Mouse (Mus musculus): ENCODE results near the gene Bag1. TPM values are rescaled to one million over a fixed set of nuclear protein-coding genes. Genes with fewer than 3 reads are reported as not detected.

Bag1 gene
- total and polyA plus RNA-seq, 3 experiments: 97.0 to 301 (median 263) TPM

DNA sequence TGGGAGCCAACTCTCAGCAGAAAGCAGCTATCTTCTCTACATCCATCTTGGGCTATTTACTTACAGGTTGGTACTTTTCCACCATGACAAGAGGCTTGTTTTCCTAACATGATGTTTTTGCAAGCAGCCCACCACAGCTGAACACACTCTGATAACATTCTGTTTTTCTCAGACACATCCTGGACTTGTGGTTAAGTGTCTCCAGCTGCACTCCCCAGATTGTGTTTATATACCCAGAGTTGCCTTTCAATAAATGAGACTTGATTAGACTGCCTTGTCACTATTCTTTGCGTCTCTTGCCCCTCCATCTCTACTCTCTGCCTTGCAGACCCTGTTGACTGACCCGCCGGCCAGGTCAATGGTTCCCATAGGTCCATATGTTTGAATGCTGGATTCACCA lies 48.0 kb downstream of the Bag1 start:
- WGBS: 86% methylated on average over 3 of the region's 3 CpGs
- TF ChIP-seq POLR2A (IDR thresholded peaks at IDR 0.05; ENCODE audit: insufficient read depth, low read depth, low read length) (no peak), EP300 (IDR thresholded peaks at IDR 0.05; ENCODE audit: insufficient read depth, low read depth, low read length) (no peak), CTCF (IDR thresholded peaks at IDR 0.05) (no peak)

DNA sequence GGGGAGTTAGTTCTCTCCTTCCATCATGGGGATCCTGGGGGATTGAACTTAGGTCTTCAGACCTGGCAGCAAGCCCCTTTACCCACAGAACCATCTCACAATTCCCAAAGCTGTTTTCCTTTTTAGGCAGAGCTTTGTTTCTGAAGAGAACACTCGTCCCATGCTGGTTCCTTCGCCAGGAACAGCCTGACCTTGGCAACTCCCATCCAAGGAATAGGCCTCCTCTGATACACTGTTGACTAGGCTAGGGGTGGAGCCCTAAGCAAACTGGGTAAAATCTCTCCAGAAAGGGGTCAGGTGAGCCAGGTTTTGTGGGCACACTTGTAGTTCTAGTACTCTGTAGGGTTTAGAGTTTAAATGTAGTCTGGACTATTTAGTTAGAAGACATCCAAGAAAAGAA lies 48.8 kb downstream of the Bag1 start:
- Histone ChIP-seq H3K27ac (no peak overlapping the region), H3K4me1 (ENCODE audit: control insufficient read depth, insufficient read depth, low read length) (no peaks in the 10 kb centered on the region), H3K79me2 (replicated peaks; ENCODE audit: control insufficient read depth, insufficient read depth, low read length) (no peaks in the 10 kb centered on the region), H3K36me3 (ENCODE audit: control insufficient read depth, insufficient read depth, low read length) (no peaks in the 10 kb centered on the region), H3K9ac (ENCODE audit: low read depth, low read length) (no peak overlapping the region), H3K27me3 (ENCODE audit: control insufficient read depth, insufficient read depth, low read length) (no peaks in the 10 kb centered on the region), H3K4me3 (no peak overlapping the region)
- TF ChIP-seq CTCF (IDR thresholded peaks at IDR 0.05) (no peak), EP300 (IDR thresholded peaks at IDR 0.05; ENCODE audit: insufficient read depth, low read depth, low read length) (no peak), POLR2A (IDR thresholded peaks at IDR 0.05; ENCODE audit: insufficient read depth, low read depth, low read length) (no peak)
- no peak for DNase-seq
- 54% methylated on average over 2 of the region's 2 CpGs for WGBS
- intact Hi-C loops (cut with DNase I): no loop called here

More for the DNA sequence above, 48.0 kb downstream of the Bag1 start:
- no peak for DNase-seq
- no peak overlapping the region for H3K4me3 ChIP-seq
- no peaks in the 10 kb centered on the region for H3K27me3 ChIP-seq (ENCODE audit: control insufficient read depth, insufficient read depth, low read length)
- intact Hi-C loops (cut with DNase I): no loop called here
- no peaks in the 10 kb centered on the region for H3K36me3 ChIP-seq (ENCODE audit: control insufficient read depth, insufficient read depth, low read length)
- H3K4me1 ChIP-seq (ENCODE audit: control insufficient read depth, insufficient read depth, low read length): no peaks in the 10 kb centered on the region
- H3K27ac ChIP-seq: no peak overlapping the region
- H3K9ac ChIP-seq (ENCODE audit: low read depth, low read length): no peak overlapping the region
- no peaks in the 10 kb centered on the region for H3K79me2 ChIP-seq (replicated peaks; ENCODE audit: control insufficient read depth, insufficient read depth, low read length)

DNA sequence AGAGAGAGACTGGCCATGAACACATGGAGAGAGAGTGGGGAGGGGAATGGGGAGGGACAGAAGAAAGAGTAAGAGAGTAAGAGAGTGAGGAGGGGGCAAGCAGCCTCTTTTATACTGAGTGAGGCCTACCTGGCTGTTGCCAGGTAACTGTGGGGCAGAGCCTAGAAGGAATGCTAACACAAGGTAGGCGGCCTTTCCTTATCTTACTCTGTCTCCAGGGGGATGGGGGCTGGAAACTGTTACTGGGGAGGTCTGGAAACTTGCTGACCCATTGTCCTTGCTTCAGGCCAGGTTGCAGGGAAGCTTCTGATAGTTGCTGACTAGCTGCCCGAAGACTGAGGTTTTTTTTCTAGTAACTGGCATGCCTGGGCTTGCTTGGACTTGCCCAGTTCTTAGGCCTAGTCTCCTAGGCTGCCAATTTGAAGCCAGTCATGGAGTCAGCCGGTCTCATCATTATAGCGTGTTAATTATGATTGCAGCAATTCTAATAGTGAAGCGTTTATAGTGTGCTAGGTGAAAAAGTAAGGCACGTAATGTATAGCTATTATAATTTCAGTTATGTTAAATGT lies 49.5 kb downstream of the Bag1 start:
- no peak for TF ChIP-seq CTCF (IDR thresholded peaks at IDR 0.05)
- no peak for TF ChIP-seq EP300 (IDR thresholded peaks at IDR 0.05; ENCODE audit: insufficient read depth, low read depth, low read length)
- TF ChIP-seq POLR2A (IDR thresholded peaks at IDR 0.05; ENCODE audit: insufficient read depth, low read depth, low read length): no peak
- H3K9ac ChIP-seq (ENCODE audit: low read depth, low read length): no peak overlapping the region
- H3K4me3 ChIP-seq: no peak overlapping the region
- no peaks in the 10 kb centered on the region for H3K79me2 ChIP-seq (replicated peaks; ENCODE audit: control insufficient read depth, insufficient read depth, low read length)
- no peaks in the 10 kb centered on the region for H3K36me3 ChIP-seq (ENCODE audit: control insufficient read depth, insufficient read depth, low read length)
- no peak for DNase-seq
- 89% methylated on average over 6 of the region's 6 CpGs for WGBS
- intact Hi-C loops (cut with DNase I): no loop called here
- H3K27ac ChIP-seq: no peak overlapping the region
- no peaks in the 10 kb centered on the region for H3K27me3 ChIP-seq (ENCODE audit: control insufficient read depth, insufficient read depth, low read length)
- H3K4me1 ChIP-seq (ENCODE audit: control insufficient read depth, insufficient read depth, low read length): no peaks in the 10 kb centered on the region

DNA sequence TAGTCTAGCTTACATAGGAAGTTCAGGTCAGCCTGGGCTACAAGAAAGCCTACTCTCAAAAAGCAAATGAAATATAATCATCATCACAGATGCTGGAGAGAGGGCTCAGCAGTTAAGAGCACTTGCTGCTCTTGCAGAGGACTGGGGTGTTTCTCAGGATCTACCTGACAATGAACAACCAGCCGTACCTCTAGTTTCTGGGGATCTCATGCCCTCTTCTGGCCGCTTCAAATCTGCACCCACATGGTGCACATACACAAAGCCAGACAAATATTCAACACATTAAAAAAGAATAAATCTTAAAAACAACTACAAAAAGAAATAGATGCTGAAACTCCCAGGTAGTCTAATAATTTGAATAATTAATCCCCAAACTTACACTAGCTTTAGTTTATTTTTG lies 52.4 kb downstream of the Bag1 start:
- DNase-seq: no peak
- no peak overlapping the region for H3K9ac ChIP-seq (ENCODE audit: low read depth, low read length)
- no peaks in the 10 kb centered on the region for H3K36me3 ChIP-seq (ENCODE audit: control insufficient read depth, insufficient read depth, low read length)
- no peaks in the 10 kb centered on the region for H3K4me1 ChIP-seq (ENCODE audit: control insufficient read depth, insufficient read depth, low read length)
- no peaks in the 10 kb centered on the region for H3K27me3 ChIP-seq (ENCODE audit: control insufficient read depth, insufficient read depth, low read length)
- H3K27ac ChIP-seq: no peak overlapping the region
- peak; percentile 19; the same call in 1 of the 2 replicates for TF ChIP-seq CTCF (IDR thresholded peaks at IDR 0.05)
- no peak for TF ChIP-seq POLR2A (IDR thresholded peaks at IDR 0.05; ENCODE audit: insufficient read depth, low read depth, low read length)
- intact Hi-C loops (cut with DNase I): no loop called here
- WGBS: 97% methylated on average over 2 of the region's 2 CpGs
- H3K79me2 ChIP-seq (replicated peaks; ENCODE audit: control insufficient read depth, insufficient read depth, low read length): no peaks in the 10 kb centered on the region
- H3K4me3 ChIP-seq: no peak overlapping the region

DNA sequence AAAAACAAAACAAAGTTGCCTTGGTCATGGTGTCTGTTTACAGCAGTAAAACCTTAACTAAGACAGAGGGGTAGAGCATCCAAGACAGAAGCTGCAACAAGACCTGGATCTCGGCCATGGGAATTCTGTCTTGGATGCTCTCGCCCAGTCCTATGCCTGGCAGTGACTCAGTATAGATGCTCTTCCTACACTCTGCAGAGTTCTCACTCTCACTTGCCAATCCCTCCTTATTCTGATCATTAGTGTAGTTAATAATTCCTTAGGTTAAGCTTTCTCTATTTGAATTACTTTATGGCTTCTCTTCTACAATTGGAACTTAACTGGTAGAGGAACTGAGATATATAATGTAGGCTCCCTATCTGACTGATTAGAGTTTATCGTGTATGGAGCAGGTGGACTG lies 53.0 kb downstream of the Bag1 start:
- H3K27ac ChIP-seq: no peak overlapping the region
- WGBS: 96% methylated on average over 3 of the region's 3 CpGs
- no peak overlapping the region for H3K9ac ChIP-seq (ENCODE audit: low read depth, low read length)
- no peaks in the 10 kb centered on the region for H3K36me3 ChIP-seq (ENCODE audit: control insufficient read depth, insufficient read depth, low read length)
- DNase-seq: no peak
- no peaks in the 10 kb centered on the region for H3K4me1 ChIP-seq (ENCODE audit: control insufficient read depth, insufficient read depth, low read length)
- no peaks in the 10 kb centered on the region for H3K79me2 ChIP-seq (replicated peaks; ENCODE audit: control insufficient read depth, insufficient read depth, low read length)
- no peaks in the 10 kb centered on the region for H3K27me3 ChIP-seq (ENCODE audit: control insufficient read depth, insufficient read depth, low read length)
- intact Hi-C loops (cut with DNase I): no loop called here
- TF ChIP-seq EP300 (IDR thresholded peaks at IDR 0.05; ENCODE audit: insufficient read depth, low read depth, low read length) (no peak), CTCF (IDR thresholded peaks at IDR 0.05) (no peak), POLR2A (IDR thresholded peaks at IDR 0.05; ENCODE audit: insufficient read depth, low read depth, low read length) (no peak)
- no peak overlapping the region for H3K4me3 ChIP-seq

DNA sequence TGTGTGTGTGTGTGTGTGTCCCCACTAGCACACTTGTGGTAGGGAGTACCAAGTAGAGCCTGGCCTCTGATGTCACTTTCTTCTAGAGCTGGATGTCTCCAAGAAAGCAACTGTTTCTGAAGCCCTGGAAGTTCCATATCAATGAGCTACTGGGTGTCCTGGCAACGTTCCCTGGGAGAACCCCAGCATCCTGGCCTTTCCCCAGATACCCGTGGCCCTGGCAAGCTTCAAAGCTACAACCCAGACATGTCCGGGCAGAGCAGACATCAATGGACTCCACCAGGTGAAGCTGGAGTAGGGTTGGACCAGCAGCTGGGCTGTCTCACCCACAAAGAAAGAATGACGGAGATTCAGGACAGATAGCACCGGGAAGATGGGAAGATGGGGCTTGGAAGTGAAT lies 56.9 kb downstream of the Bag1 start:
- WGBS: 68% methylated on average over 5 of the region's 5 CpGs
- Histone ChIP-seq H3K4me1 (ENCODE audit: control insufficient read depth, insufficient read depth, low read length) (no peaks in the 10 kb centered on the region), H3K27me3 (ENCODE audit: control insufficient read depth, insufficient read depth, low read length) (no peaks in the 10 kb centered on the region), H3K9ac (ENCODE audit: low read depth, low read length) (no peak overlapping the region), H3K79me2 (replicated peaks; ENCODE audit: control insufficient read depth, insufficient read depth, low read length) (no peaks in the 10 kb centered on the region), H3K27ac (no peak overlapping the region), H3K36me3 (ENCODE audit: control insufficient read depth, insufficient read depth, low read length) (no peaks in the 10 kb centered on the region), H3K4me3 (no peak overlapping the region)
- no peak for TF ChIP-seq CTCF (IDR thresholded peaks at IDR 0.05)
- TF ChIP-seq POLR2A (IDR thresholded peaks at IDR 0.05; ENCODE audit: insufficient read depth, low read depth, low read length): no peak
- TF ChIP-seq EP300 (IDR thresholded peaks at IDR 0.05; ENCODE audit: insufficient read depth, low read depth, low read length): no peak
- intact Hi-C loops (cut with DNase I): no loop called here
- DNase-seq: no peak
